ENCODE assay signal across 20 mouse cellular contexts in genomic region chr5:4578856-4579255, GRCm38 (mm10).
DNase-seq lines count a peak whose midpoint lies in the region; ATAC-seq lines count a peak whose summit lies in the region.
"Had no signal": no experiment of that assay in that cellular context is flagged by ENCODE, and none has a peak within 500 bp of the region (broad histone marks: within the 10 kb centered on the region; RNA-seq: fewer than 3 reads in every experiment).

No protein-coding gene starts in this region.

- H3K4me1 ChIP-seq in forebrain, embryonic 14.5 days (ENCODE audit: control insufficient read depth, insufficient read depth, low read length): no peaks in the 10 kb centered on the region; the same call in 1 of the 2 replicates
- H3K4me1 ChIP-seq in forebrain, embryonic 12.5 days: peaks cover 4% of the 10 kb centered on the region; the same call in 1 of the 2 replicates
- H3K4me1 ChIP-seq in midbrain, embryonic 13.5 days (replicated peaks): peaks cover 4% of the 10 kb centered on the region; the same call in 1 of the 2 replicates
- H3K4me1 ChIP-seq: heart, embryonic 13.5 days; hindbrain, embryonic 10.5 days; kidney, embryonic 15.5 days; limb, embryonic 15.5 days; stomach, embryonic 15.5 days had no signal

- ATAC-seq in forebrain, embryonic 14.5 days: no peak
- no peak for ATAC-seq in forebrain, embryonic 12.5 days (ENCODE audit: low FRiP score)
- no peak for ATAC-seq in midbrain, embryonic 13.5 days
- ATAC-seq: forebrain, embryonic 15.5 days; liver, postnatal 0 days; Patski had no signal

- no peaks in the 10 kb centered on the region for H3K9me3 ChIP-seq in forebrain, embryonic 14.5 days (replicated peaks; ENCODE audit: control insufficient read depth, low read length)
- H3K9me3 ChIP-seq in forebrain, embryonic 12.5 days: no peaks in the 10 kb centered on the region
- H3K9me3 ChIP-seq in midbrain, embryonic 13.5 days: no peaks in the 10 kb centered on the region
- H3K9me3 ChIP-seq: forebrain, embryonic 15.5 days; heart, embryonic 13.5 days; hindbrain, embryonic 10.5 days; kidney, embryonic 15.5 days; limb, embryonic 15.5 days; stomach, embryonic 15.5 days had no signal

- H3K27me3 ChIP-seq in forebrain, embryonic 14.5 days (replicated peaks; ENCODE audit: control insufficient read depth, insufficient read depth, low read length): no peaks in the 10 kb centered on the region
- no peaks in the 10 kb centered on the region for H3K27me3 ChIP-seq in forebrain, embryonic 12.5 days
- H3K27me3 ChIP-seq in midbrain, embryonic 13.5 days: no peaks in the 10 kb centered on the region
- H3K27me3 ChIP-seq: forebrain, embryonic 15.5 days; heart, embryonic 13.5 days; kidney, embryonic 15.5 days; limb, embryonic 15.5 days; stomach, embryonic 15.5 days had no signal

- no peaks in the 10 kb centered on the region for H3K36me3 ChIP-seq in forebrain, embryonic 14.5 days (ENCODE audit: control insufficient read depth, insufficient read depth, low read length)
- H3K36me3 ChIP-seq in forebrain, embryonic 12.5 days (replicated peaks): no peaks in the 10 kb centered on the region
- no peaks in the 10 kb centered on the region for H3K36me3 ChIP-seq in midbrain, embryonic 13.5 days
- H3K36me3 ChIP-seq: forebrain, embryonic 15.5 days; heart, embryonic 13.5 days; hindbrain, embryonic 10.5 days; kidney, embryonic 15.5 days; limb, embryonic 15.5 days; stomach, embryonic 15.5 days had no signal

- no peak overlapping the region for H3K27ac ChIP-seq in forebrain, embryonic 14.5 days (ENCODE audit: low read depth, low read length)
- H3K27ac ChIP-seq in forebrain, embryonic 12.5 days: no peak overlapping the region
- no peak overlapping the region for H3K27ac ChIP-seq in midbrain, embryonic 13.5 days
- H3K27ac ChIP-seq: forebrain, embryonic 15.5 days; heart, embryonic 13.5 days; hindbrain, embryonic 10.5 days; kidney, embryonic 15.5 days; layer of hippocampus, adult 2 months; limb, embryonic 15.5 days; stomach, embryonic 15.5 days had no signal

- no peak overlapping the region for H3K9ac ChIP-seq in forebrain, embryonic 14.5 days (ENCODE audit: low read length)
- no peak overlapping the region for H3K9ac ChIP-seq in forebrain, embryonic 12.5 days
- no peak overlapping the region for H3K9ac ChIP-seq in midbrain, embryonic 13.5 days (replicated peaks)
- H3K9ac ChIP-seq: forebrain, embryonic 15.5 days; heart, embryonic 13.5 days; kidney, embryonic 15.5 days; limb, embryonic 15.5 days; liver, postnatal 0 days; stomach, embryonic 15.5 days had no signal

- WGBS in forebrain, embryonic 14.5 days: 72% methylated on average over 3 of the region's 3 CpGs
- 74% methylated on average over 3 of the region's 3 CpGs for WGBS in forebrain, embryonic 12.5 days
- WGBS in midbrain, embryonic 13.5 days: 84% methylated on average over 3 of the region's 3 CpGs

- no peak overlapping the region for H3K4me2 ChIP-seq in forebrain, embryonic 14.5 days (ENCODE audit: low read length)
- no peak overlapping the region for H3K4me2 ChIP-seq in forebrain, embryonic 12.5 days
- H3K4me2 ChIP-seq in midbrain, embryonic 13.5 days (replicated peaks): no peak overlapping the region
- H3K4me2 ChIP-seq: forebrain, embryonic 15.5 days; heart, embryonic 13.5 days; kidney, embryonic 15.5 days; limb, embryonic 15.5 days; midbrain, embryonic 11.5 days; stomach, embryonic 15.5 days had no signal

- DNase-seq in forebrain, embryonic 14.5 days (ENCODE audit: low spot score): peak; percentile 44
- peak; percentile 52 to 60 for DNase-seq in frontal cortex, postnatal 14 days (ENCODE audit: low spot score in 2 of 2)
- DNase-seq in left cerebral cortex, adult 8-10 months (ENCODE audit: low spot score in 2 of 2): peak; percentile 17 to 75
- DNase-seq in right cerebral cortex, postnatal 14 days: peak; percentile 74
- no peak for DNase-seq in kidney, adult 11 months
- DNase-seq in heart, postnatal 4 days: no peak
- DNase-seq: cerebellum, adult 11-12 months; liver, postnatal 0 days; lung, postnatal 4 days had no signal

- H3K4me3 ChIP-seq in forebrain, embryonic 14.5 days (ENCODE audit: low read depth, low read length): no peak overlapping the region
- no peak overlapping the region for H3K4me3 ChIP-seq in forebrain, embryonic 12.5 days (replicated peaks)
- no peak overlapping the region for H3K4me3 ChIP-seq in midbrain, embryonic 13.5 days (replicated peaks)
- H3K4me3 ChIP-seq: forebrain, embryonic 15.5 days; heart, embryonic 13.5 days; hindbrain, embryonic 10.5 days; kidney, embryonic 15.5 days; layer of hippocampus, adult 2 months; limb, embryonic 15.5 days; stomach, embryonic 15.5 days had no signal

Comparison
In these comparisons a context has a peak if more than half of its experiments do, and no peak if none do; other contexts are left out.
1. DNase-seq: peak in forebrain, embryonic 14.5 days (single experiment), frontal cortex, postnatal 14 days (2 of 2), left cerebral cortex, adult 8-10 months (2 of 2) and right cerebral cortex, postnatal 14 days (single experiment); none in kidney, adult 11 months (single experiment) and heart, postnatal 4 days (single experiment).